Mouse (Mus musculus): ENCODE results near the gene Nr5a1.

The Nr5a1 gene

GRCm38 (mm10) chr2:38653293-38653619 lies 61.1 kb downstream of the Nr5a1 start:
- no peak for DNase-seq (ENCODE audit: inconsistent age in 2 of 2, low spot score in 1 of 2)

DNA sequence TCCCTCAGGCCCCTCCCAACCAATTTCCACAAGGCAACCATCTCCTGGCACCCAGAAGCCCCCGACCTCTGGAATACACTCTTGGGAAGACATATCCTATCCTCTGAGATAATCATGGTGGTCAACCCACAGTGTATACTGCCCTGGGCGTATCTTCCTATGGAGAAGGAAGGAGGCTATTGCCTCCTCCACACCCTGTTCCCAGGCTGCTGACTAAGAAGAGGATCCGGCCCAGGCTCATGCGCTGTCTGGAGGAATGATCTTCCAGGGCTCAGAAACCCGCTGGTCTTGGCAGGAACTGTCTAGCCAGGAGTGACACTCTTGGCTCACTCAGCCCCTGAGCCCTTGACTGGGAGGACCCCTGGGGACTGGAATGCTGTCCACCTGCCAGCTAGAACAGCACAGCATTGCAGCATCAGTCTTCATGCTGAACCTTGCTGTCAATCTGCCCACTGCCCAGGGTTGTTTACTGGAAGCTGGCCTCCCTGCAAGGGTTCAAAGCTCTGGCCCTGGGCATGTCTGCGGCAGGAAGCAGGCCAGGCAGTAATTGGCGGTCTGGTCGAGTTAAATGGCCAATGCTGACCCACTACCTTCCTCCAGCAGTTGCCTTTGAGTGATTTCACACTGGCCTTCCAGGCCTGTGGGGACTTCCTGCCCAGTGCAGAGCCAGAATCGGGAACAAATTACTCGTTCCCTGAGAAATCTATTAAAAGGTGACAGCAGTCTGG lies 61.6 kb downstream of the Nr5a1 start:
- peak in 1 of 2 experiments; percentile 81 for DNase-seq (ENCODE audit: inconsistent age in 2 of 2, low spot score in 1 of 2)

DNA sequence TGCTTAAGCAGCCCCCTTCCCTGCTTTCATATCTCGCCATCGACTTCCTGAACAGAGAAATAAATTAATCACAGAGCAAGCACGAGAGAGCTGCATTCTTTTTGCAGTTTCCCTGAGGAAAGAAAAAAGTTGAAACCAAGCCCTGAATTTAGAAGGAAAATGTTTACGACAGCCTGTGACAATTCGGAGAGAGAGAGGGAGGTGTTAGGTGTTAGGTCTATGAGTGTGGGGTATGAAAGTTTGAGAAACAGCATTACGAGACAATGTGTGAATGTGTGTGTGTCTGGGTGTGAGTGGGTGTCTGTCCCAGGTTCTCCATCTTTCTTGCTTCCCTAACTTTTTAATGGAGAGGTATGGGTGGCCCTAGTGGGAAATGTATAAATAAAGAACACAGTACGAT lies 62.2 kb downstream of the Nr5a1 start:
- DNase-seq (ENCODE audit: inconsistent age in 2 of 2, low spot score in 1 of 2), result no peak

- no peak for DNase-seq (ENCODE audit: inconsistent age in 2 of 2, low spot score in 1 of 2)
Observed at GRCm38 (mm10) chr2:38650340-38650739, 64.0 kb downstream of the Nr5a1 start.

- no peak for DNase-seq (ENCODE audit: inconsistent age in 2 of 2, low spot score in 1 of 2)
Observed at GRCm38 (mm10) chr2:38647661-38648060, 66.7 kb downstream of the Nr5a1 start.

DNA sequence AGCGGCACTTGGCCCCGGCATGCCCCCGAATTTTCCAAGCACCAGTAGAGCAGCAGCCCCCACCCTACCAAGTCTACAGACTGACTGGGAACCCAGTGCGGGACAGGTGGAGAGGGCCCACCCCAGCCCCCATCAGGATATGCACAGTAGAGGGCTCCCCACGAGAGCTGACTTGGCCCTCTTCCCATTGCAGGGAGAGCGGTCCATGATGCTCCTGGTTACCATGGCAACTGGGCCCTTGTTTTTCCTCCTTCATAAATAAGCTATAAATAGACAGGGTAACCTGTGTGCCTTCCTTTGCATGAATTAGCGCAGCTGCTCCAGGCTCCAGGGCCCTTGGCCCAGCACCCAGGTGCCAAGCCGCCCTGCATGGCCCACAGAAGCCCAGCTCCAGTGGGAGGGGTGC lies 67.1 kb downstream of the Nr5a1 start:
- no peak for DNase-seq (ENCODE audit: inconsistent age in 2 of 2, low spot score in 1 of 2)

DNA sequence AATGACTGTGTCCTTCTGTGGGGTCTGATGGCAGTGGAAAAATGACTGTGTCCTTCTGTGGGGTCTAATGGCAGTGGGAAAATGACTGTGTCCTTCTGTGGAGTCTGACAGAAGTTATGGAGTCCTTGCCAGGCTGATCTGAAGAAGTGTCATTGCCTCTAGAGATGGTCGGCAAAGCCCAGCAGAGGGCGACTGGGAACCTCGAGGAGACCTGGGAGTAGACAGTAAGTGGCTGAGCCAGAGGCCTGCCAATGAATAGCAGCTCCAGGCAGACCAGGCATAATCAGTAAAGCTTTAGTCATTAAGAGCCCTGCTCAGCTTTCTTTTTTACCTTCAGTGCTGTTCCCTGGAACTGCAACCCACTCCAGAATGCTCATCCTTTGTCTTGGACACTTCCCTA lies 68.4 kb downstream of the Nr5a1 start:
- DNase-seq (ENCODE audit: inconsistent age in 2 of 2, low spot score in 1 of 2), result peak; percentile 82 to 93

- DNase-seq (ENCODE audit: inconsistent age in 2 of 2, low spot score in 1 of 2), result peak; percentile 90 to 96
Observed at GRCm38 (mm10) chr2:38643625-38644427, 70.5 kb downstream of the Nr5a1 start, which contains the start of gene Psmb7. Gene Psmb7, minus strand, starts transcription at chr2:38644087.

Measured in adrenal gland, adult (tissue).